Mouse (Mus musculus): ENCODE results near the gene Clcf1. TPM values are rescaled to one million over a fixed set of nuclear protein-coding genes. Genes with fewer than 3 reads are reported as not detected.
"Not testable (repeated sequence)": the region's sequence is repeated elsewhere in the genome, so short reads cannot be mapped to it uniquely, and the experiment has no call there.

Clcf1 gene
- polyA plus RNA-seq, 1 experiment from 2014 or later = 0.78 TPM

DNA sequence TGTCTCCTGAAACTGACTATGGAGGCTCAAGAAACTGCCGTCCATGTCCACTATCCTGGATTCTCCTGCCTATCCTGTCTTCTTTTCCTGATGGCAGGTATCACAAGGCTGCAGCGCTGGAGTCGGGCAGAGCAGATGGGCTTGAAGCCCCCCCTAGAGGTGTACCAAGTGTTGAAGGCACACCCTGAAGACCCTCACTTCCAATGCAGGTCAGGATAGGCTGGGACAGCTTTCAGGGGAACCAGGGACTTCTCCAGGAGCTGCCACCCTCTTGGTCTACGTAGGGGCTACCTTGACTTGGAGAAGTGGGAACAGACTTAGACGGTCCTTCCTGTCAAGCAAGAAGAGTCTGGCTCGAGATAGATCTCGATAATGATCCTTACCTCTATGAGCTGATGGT is 18.6 kb downstream of the Clcf1 start:
- H3K9ac ChIP-seq (replicated peaks) = peak overlapping the region; percentile 63; the same call in 1 of the 2 replicates
- H3K27me3 ChIP-seq (replicated peaks) = peaks cover 18% of the 10 kb centered on the region
- H3K27ac ChIP-seq (replicated peaks) = no peak overlapping the region
- H3K4me1 ChIP-seq = peaks cover 13% of the 10 kb centered on the region
- 80% methylated on average over 7 of the region's 7 CpGs for whole genome bisulfite sequencing
- H3K36me3 ChIP-seq = no peaks in the 10 kb centered on the region
- ATAC-seq (ENCODE audit: low FRiP score) = no peak
- peak overlapping the region; percentile 79 for H3K4me2 ChIP-seq
- H3K9me3 ChIP-seq (replicated peaks) = no peaks in the 10 kb centered on the region
- peak overlapping the region; percentile 51; the same call in 1 of the 2 replicates for H3K4me3 ChIP-seq (replicated peaks)

DNA sequence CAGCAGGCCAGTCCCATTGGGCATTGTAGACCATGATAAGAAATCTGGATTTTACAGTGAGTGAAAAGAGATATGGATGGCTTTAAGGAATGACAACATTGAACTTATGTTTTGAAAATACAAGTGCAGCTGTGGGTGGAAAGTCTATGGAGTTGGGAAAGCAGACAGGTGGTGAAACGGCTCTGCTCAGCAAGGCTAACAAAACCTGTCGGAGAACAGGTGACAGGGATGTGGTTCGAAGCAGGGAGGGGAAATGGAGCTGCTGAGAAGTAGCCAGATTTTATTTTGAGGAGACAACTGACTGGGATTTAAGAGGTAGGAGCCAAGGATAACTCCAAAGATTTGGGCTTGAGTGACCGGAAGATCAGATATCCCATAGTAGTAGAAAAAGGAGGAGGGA is 20.5 kb downstream of the Clcf1 start:
- H3K4me1 ChIP-seq = peaks cover 13% of the 10 kb centered on the region
- 82% methylated on average over 4 of the region's 4 CpGs for WGBS
- no peak overlapping the region for H3K9ac ChIP-seq (replicated peaks)
- H3K27ac ChIP-seq (replicated peaks) = no peak overlapping the region
- no peak for ATAC-seq (ENCODE audit: low FRiP score)
- H3K4me2 ChIP-seq = no peak overlapping the region
- H3K9me3 ChIP-seq (replicated peaks) = no peaks in the 10 kb centered on the region
- no peaks in the 10 kb centered on the region for H3K36me3 ChIP-seq
- H3K27me3 ChIP-seq (replicated peaks) = peaks cover 7% of the 10 kb centered on the region
- no peak overlapping the region for H3K4me3 ChIP-seq (replicated peaks)

DNA sequence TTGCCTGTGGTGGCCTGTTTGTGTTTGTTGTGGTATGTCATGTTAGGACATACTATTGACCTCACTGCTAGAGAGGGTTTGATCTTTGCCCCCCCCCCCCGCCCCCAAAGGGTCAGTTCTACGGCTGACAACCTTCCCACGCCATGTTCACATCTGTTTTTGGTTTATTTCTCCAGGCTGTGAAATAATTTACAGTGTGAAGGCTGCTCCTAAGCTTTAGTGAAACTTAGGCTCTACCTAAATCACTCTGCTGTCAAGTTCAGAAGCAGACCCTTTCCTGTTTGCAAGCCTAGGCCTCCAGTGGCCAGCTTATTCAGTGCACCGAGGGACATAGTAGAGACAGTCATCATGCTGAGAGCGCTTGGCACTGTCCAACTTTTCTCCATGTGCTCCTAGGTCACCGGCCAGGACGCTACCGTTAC is 26.2 kb downstream of the Clcf1 start:
- WGBS = 68% methylated on average over 8 of the region's 8 CpGs
- H3K4me3 ChIP-seq (replicated peaks) = no peak overlapping the region
- no peaks in the 10 kb centered on the region for H3K27me3 ChIP-seq (replicated peaks)
- H3K4me1 ChIP-seq = no peaks in the 10 kb centered on the region
- no peaks in the 10 kb centered on the region for H3K9me3 ChIP-seq (replicated peaks)
- ATAC-seq (ENCODE audit: low FRiP score) = no peak
- H3K27ac ChIP-seq (replicated peaks) = no peak overlapping the region
- no peak overlapping the region for H3K4me2 ChIP-seq
- no peaks in the 10 kb centered on the region for H3K36me3 ChIP-seq
- H3K9ac ChIP-seq (replicated peaks) = no peak overlapping the region

DNA sequence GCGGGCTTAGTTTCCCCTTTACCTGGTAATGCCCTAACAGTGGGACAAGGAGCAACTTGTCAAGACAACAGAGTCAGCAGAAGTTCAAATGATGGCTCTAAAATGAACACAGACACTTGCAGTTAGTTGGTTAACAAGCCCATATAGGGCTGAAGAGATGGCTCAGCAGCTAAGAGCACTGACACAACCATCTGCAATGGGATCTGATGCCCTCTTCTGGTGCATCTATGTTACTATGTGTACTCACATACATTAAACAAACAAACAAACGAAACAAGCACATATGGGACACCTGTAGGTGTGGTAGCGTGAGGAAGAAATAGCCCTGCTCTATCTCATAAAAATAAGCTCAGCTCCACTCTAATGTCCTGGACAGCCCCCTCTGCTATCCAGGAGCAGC is 28.4 kb downstream of the Clcf1 start:
- WGBS = 68% methylated on average over 3 of the region's 3 CpGs
- Histone ChIP-seq H3K27me3 (replicated peaks) (no peaks in the 10 kb centered on the region), H3K27ac (replicated peaks) (no peak overlapping the region), H3K36me3 (no peaks in the 10 kb centered on the region), H3K4me3 (replicated peaks) (no peak overlapping the region), H3K9ac (replicated peaks) (no peak overlapping the region), H3K4me1 (no peaks in the 10 kb centered on the region), H3K9me3 (replicated peaks) (no peaks in the 10 kb centered on the region), H3K4me2 (no peak overlapping the region)
- ATAC-seq (ENCODE audit: low FRiP score) = no peak

DNA sequence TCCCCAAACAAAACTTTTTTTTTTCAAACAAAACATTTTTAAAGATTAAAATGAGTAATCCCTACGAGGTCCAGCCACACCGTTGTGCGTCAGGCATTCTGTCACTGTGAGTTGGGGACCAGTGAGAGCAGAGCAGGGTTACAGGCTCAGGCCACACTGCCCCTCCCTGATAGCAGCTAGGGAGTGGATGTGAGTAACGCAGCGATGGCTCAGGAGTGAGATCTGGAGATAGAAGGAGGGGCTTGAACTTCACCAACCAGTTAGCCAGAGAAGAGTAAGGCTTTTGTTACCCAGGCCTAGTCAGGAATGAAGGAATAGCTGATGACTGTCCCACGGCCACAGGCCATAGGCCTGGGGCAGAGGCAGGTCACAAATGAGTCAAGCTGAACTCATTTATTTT is 30.7 kb downstream of the Clcf1 start:
- no peaks in the 10 kb centered on the region for H3K27me3 ChIP-seq (replicated peaks)
- ATAC-seq (ENCODE audit: low FRiP score) = no peak
- H3K4me3 ChIP-seq (replicated peaks) = no peak overlapping the region
- H3K9ac ChIP-seq (replicated peaks) = no peak overlapping the region
- H3K4me1 ChIP-seq = no peaks in the 10 kb centered on the region
- H3K9me3 ChIP-seq (replicated peaks) = no peaks in the 10 kb centered on the region
- 84% methylated on average over 6 of the region's 6 CpGs for WGBS
- no peak overlapping the region for H3K4me2 ChIP-seq
- H3K27ac ChIP-seq (replicated peaks) = no peak overlapping the region
- no peaks in the 10 kb centered on the region for H3K36me3 ChIP-seq

DNA sequence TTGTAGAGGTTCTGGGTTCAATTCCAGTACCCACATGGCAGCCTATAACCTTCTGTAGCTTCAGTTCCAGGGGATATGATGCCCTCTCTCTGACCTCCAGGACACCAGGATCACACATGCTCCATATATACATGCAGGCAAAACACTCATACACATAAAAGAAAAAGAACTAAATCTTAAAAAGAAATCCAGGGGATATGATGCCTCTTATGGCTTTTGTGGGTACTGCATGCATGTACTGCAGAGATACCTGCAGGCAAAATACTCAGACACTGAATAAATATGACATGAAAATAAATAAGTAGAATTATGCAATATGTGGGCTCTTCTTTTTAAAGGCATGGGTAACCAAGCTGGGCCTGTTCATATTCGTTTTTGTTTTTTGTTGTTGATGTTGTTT is 33.0 kb downstream of the Clcf1 start:
- ATAC-seq (ENCODE audit: low FRiP score) = no peak
- WGBS = 67% methylated on average over 1 of the region's 1 CpGs
- Histone ChIP-seq H3K36me3 (no peaks in the 10 kb centered on the region), H3K9me3 (replicated peaks) (no peaks in the 10 kb centered on the region), H3K4me3 (replicated peaks) (no peak overlapping the region), H3K4me2 (no peak overlapping the region), H3K27me3 (replicated peaks) (no peaks in the 10 kb centered on the region), H3K27ac (replicated peaks) (no peak overlapping the region), H3K9ac (replicated peaks) (no peak overlapping the region), H3K4me1 (no peaks in the 10 kb centered on the region)

DNA sequence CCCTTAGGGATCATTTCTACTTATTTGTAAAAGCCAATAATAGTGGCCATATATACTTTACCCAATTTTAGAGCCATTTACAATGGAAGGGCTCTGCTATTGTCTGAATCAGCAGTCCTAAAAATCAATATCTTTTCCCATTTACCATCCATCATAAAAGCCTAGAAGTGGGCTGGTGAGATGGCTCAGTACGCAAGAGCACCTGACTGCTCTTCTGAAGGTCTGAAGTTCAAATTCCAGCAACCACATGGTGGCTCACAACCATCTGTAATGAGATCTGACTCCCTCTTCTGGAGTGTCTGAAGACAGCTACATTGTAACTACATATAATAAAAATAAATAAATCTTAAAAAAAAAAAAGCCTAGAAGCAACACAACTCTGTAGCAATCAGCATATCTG is 34.6 kb downstream of the Clcf1 start:
- H3K4me2 ChIP-seq; H3K4me1 ChIP-seq; H3K27ac ChIP-seq (replicated peaks); H3K9me3 ChIP-seq (replicated peaks); H3K4me3 ChIP-seq (replicated peaks); H3K36me3 ChIP-seq; H3K9ac ChIP-seq (replicated peaks); H3K27me3 ChIP-seq (replicated peaks); ATAC-seq (ENCODE audit: low FRiP score): not testable (repeated sequence)
- WGBS = 65% methylated on average over 1 of the region's 1 CpGs

DNA sequence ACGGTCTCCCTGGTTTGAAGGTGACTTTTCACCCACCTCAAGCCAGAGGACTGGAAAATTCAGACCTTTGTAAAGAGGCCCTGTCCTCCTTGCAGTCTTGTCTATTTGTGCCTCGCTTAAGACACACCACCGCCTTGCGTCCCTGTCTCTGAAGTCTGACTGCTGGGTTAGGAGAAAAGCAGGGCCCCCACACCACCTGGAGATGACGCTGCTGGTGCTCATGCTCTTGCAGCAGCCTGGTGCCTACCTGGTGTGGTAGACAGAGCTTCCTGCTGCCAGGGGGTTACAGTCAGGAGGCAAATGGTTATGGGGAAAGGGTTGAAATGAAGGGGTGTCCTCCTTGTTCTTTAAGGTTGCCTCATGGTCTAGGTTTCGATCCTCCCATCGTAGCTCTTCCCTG is 40.2 kb downstream of the Clcf1 start:
- no peaks in the 10 kb centered on the region for H3K27me3 ChIP-seq (replicated peaks)
- H3K9ac ChIP-seq (replicated peaks) = no peak overlapping the region
- H3K27ac ChIP-seq (replicated peaks) = no peak overlapping the region
- WGBS = 90% methylated on average over 7 of the region's 7 CpGs
- no peak for ATAC-seq (ENCODE audit: low FRiP score)
- no peak overlapping the region for H3K4me3 ChIP-seq (replicated peaks)
- no peak overlapping the region for H3K4me2 ChIP-seq
- no peaks in the 10 kb centered on the region for H3K9me3 ChIP-seq (replicated peaks)
- H3K36me3 ChIP-seq = no peaks in the 10 kb centered on the region
- peaks cover 14% of the 10 kb centered on the region for H3K4me1 ChIP-seq

DNA sequence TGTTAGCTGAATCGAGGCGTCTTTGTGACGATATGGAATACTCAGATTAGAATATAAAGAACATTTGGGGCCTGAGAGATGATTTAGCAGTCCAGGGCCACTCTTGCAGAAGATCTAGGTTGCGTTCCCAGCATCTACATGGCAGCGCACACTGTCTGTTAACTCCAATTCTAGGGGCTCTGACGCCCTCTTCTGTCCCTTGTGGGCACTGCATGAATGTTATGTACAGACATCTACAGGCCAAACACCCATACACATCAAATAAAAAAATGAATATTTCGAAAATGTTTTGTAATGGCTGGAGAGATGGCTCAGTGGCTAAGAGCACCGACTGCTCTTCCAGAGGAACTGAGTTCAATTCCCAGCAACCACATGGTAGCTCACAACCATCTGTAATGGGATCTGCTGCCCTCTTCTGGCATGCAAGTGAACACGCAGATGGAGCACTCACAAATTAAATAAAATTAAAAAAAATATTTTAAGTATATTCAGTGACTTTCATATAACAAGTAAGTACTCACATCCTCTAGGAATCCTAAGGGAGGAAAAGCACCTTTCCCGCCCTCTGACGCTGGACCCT is 41.6 kb downstream of the Clcf1 start:
- Histone ChIP-seq H3K4me3 (replicated peaks) (no peak overlapping the region), H3K36me3 (no peaks in the 10 kb centered on the region), H3K9me3 (replicated peaks) (no peaks in the 10 kb centered on the region), H3K27ac (replicated peaks) (no peak overlapping the region), H3K4me2 (no peak overlapping the region), H3K27me3 (replicated peaks) (no peaks in the 10 kb centered on the region), H3K9ac (replicated peaks) (no peak overlapping the region), H3K4me1 (peaks cover 14% of the 10 kb centered on the region)
- 78% methylated on average over 11 of the region's 11 CpGs for WGBS
- ATAC-seq (ENCODE audit: low FRiP score) = no peak

DNA sequence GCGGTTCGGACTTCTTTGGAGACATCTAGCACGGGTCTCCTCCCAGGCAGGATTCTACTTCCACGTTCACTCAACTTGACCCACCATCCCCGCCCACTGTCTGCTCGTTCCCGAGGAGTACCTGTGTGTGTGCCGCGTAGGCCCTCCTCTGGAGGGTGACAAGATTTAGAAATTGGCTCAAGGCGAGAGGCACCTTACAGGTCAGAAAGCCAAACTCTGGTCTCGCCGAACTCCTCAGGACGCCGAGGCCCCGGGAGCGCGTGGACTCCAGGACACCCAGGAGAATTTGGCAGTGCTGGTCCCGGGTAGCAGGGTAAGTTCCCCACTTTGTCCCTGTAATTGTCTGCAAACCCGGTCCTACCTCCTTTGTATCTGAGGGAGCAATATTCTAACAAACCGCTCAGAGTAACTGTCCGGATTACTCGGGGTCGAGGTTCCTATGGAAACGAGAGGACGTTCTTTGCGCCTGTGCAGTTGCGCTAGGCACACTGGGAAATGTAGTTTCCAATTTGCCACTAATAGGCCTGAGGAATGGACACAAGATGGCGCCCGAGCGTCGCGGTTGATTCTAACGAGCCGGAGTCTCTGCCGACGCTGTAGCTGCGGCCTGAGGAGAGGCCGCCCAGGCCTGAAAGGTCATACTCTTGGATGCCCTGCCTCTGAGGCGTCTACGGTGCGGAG is 43.3 kb downstream of the Clcf1 start:
- Histone ChIP-seq H3K36me3 (no peaks in the 10 kb centered on the region), H3K4me3 (replicated peaks) (peak overlapping the region; percentile 63), H3K4me2 (peak overlapping the region; percentile 90), H3K4me1 (peaks cover 14% of the 10 kb centered on the region), H3K27me3 (replicated peaks) (no peaks in the 10 kb centered on the region), H3K9me3 (replicated peaks) (no peaks in the 10 kb centered on the region), H3K27ac (replicated peaks) (peak overlapping the region; percentile 66; the same call in 1 of the 2 replicates), H3K9ac (replicated peaks) (peak overlapping the region; percentile 54)
- ATAC-seq (ENCODE audit: low FRiP score) = peak; percentile 90
- under 1% methylated on average over 41 of the region's 41 CpGs for WGBS

DNA sequence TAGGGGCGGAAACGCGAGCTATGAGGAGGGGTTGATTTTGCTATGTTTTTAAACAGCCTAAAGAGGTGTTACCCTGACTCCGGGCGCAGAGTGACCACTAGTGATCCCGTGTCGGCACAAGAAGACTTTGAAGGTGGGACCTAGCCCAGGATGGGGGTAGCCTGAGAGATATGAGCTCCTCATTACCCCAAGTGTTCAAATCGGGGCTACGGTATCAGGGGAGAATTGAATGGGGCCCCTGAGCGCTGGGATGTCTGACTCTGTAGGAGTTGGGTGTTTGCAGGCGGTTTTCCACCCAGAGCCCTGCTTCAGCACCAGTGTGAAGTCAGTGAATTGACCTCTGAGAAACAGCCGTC is 43.8 kb downstream of the Clcf1 start:
- 23% methylated on average over 12 of the region's 12 CpGs for WGBS
- no peak; the same call in none of the 2 replicates for ATAC-seq (ENCODE audit: low FRiP score)
- peak overlapping the region; percentile 90 for H3K4me2 ChIP-seq

DNA sequence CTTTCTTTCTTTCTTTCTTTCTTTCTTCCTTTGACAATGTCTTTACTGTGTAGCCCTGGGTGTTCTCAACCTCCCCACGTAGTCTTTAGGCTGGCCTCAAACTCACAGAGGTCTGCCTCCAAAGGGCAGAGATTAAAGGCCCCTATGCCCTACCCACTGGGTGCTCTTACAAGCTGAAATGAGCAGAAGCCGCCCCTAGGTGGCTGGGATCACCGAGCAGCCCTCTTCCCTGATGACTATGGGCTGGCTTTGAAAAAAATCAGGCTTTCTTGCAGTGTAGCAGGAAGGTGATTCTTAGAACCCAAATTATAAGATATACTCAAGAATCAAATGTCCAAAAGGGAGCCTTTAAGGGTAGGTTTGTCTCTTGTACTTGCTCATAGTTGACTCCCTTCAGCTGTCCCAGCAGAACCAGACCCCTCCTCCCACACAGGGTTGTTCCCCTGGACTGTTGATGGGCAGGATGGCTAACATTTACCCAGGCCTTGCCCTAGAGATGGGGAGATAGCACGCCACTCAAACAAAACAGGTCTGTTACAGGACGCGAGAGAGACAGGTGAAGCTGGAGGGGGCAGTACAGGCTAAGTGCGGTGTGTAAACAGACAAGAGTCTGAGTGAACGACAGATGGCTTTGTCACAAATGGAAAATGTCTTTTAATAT is 47.1 kb downstream of the Clcf1 start:
- Histone ChIP-seq H3K4me1 (peaks cover 14% of the 10 kb centered on the region), H3K27me3 (replicated peaks) (no peaks in the 10 kb centered on the region), H3K27ac (replicated peaks) (no peak overlapping the region), H3K4me3 (replicated peaks) (no peak overlapping the region), H3K4me2 (no peak overlapping the region), H3K9ac (replicated peaks) (no peak overlapping the region), H3K36me3 (no peaks in the 10 kb centered on the region), H3K9me3 (replicated peaks) (no peaks in the 10 kb centered on the region)
- 60% methylated on average over 8 of the region's 8 CpGs for WGBS
- ATAC-seq (ENCODE audit: low FRiP score) = no peak

More for the DNA sequence above, 43.8 kb downstream of the Clcf1 start:
- no peaks in the 10 kb centered on the region for H3K27me3 ChIP-seq (replicated peaks)
- no peaks in the 10 kb centered on the region for H3K9me3 ChIP-seq (replicated peaks)
- H3K36me3 ChIP-seq = no peaks in the 10 kb centered on the region
- peak overlapping the region; percentile 49 for H3K9ac ChIP-seq (replicated peaks)
- H3K27ac ChIP-seq (replicated peaks) = no peak overlapping the region
- H3K4me3 ChIP-seq (replicated peaks) = peak overlapping the region; percentile 63
- H3K4me1 ChIP-seq = peaks cover 14% of the 10 kb centered on the region
